Mouse (Mus musculus) C2C12 (cell line): ENCODE data around the gene Olfml2a. TPM values are rescaled to one million over a fixed set of nuclear protein-coding genes. Genes with fewer than 3 reads are reported as not detected.

Experiments
- H3K27me3 ChIP-seq: one replicate; pipeline ENCODE4 v1.6.1; 2011; ENCODE audit not compliant: control insufficient read depth, insufficient read depth, insufficient read length
- H3K36me3 ChIP-seq: one replicate; pipeline ENCODE4 v1.6.1; 2011; ENCODE audit not compliant: control insufficient read depth, insufficient read depth
- H3K4me3 ChIP-seq: one replicate; pipeline ENCODE4 v1.5.1; 2011; ENCODE audit warnings: mild to moderate bottlenecking, control low read depth; ENCODE audit not compliant: poor library complexity, insufficient read depth, severe bottlenecking
- H3K79me2 ChIP-seq: one replicate; pipeline ENCODE4 v1.6.1; 2011; ENCODE audit not compliant: control insufficient read depth, insufficient read depth
- H3K79me3 ChIP-seq: one replicate; pipeline ENCODE4 v1.6.1; 2011; ENCODE audit warnings: low read depth, control low read depth
- H3ac ChIP-seq: one replicate; pipeline ENCODE3; 2011; ENCODE audit warnings: low read depth; ENCODE audit not compliant: control insufficient read depth, insufficient read length
- FOSL1 ChIP-seq: IDR thresholded peaks from one replicate; pipeline ENCODE4 v1.8.0; 2011; ENCODE audit warnings: mild to moderate bottlenecking, low read length; ENCODE audit not compliant: poor library complexity, insufficient read depth, severe bottlenecking
- MYOD1 ChIP-seq: IDR thresholded peaks from one replicate; pipeline ENCODE4 v1.6.1; 2011; ENCODE audit warnings: low read depth; ENCODE audit not compliant: control insufficient read depth, insufficient read length
- polyA plus RNA-seq: library from polyadenylated mRNA; unstranded; fragments of >200 nt; fragmentation: generic; extraction: Trizol; gene quantifications from one replicate; pipeline ENCODE4 v1.2.1, GENCODE M21; 2012; ENCODE audit warnings: missing spikeins

Gene Olfml2a
- polyA plus RNA-seq, 1 experiment = not detected

DNA sequence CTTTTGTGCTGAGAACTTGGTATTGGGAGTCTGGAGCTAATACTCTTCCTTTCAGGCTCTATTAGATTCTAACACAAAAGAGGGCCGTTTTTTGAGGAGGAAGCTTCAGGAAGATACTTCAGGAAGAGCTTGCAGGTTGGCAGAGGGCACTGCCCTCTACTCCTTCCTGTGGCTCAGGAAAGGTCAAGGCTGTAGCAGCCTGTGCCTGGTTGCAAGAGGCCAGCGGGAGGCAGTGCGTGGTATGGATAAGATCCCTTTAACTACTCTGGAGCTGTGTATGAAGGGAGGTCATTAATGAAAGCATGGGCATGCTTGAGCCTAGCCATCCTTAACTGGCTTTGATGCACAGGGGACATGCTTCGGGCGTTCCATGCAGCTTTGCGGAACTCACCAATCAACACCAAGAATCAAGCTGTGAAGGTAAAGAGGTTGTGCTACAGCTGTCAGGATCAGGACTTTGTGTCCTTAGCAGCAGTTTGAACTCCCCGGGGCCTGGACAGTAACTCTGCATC lies 81.0 kb downstream of the Olfml2a start:
- peaks cover 58% of the 10 kb centered on the region for H3K36me3 ChIP-seq
- H3K27me3 ChIP-seq = no peaks in the 10 kb centered on the region
- peaks cover 35% of the 10 kb centered on the region for H3K79me3 ChIP-seq
- H3ac ChIP-seq = no peak overlapping the region
- TF ChIP-seq FOSL1 (no peak), MYOD1 (no peak)
- peaks cover 53% of the 10 kb centered on the region for H3K79me2 ChIP-seq
- no peak overlapping the region for H3K4me3 ChIP-seq

Other genes starting within 250 kb of the Olfml2a start
- 0.01 TPM for gene Nr5a1, start 217.4 kb upstream of the Olfml2a start, polyA plus RNA-seq
- gene Nr6a1, start 4.3 kb upstream of the Olfml2a start, polyA plus RNA-seq = 0.74 TPM
- 0.61 TPM for gene Wdr38, start 65.5 kb downstream of the Olfml2a start, polyA plus RNA-seq
- 73.7 TPM for gene Arpc5l, start 73.4 kb downstream of the Olfml2a start, polyA plus RNA-seq
- gene Rpl35, start 73.6 kb downstream of the Olfml2a start, polyA plus RNA-seq = 1,492 TPM
- gene Golga1, start 133.6 kb downstream of the Olfml2a start, polyA plus RNA-seq = 4.1 TPM